Mouse (Mus musculus) gastrocnemius, adult 18-20 months (tissue): ENCODE data around the gene Fbxl8. TPM values are rescaled to one million over a fixed set of nuclear protein-coding genes. Genes with fewer than 3 reads are reported as not detected.
A peak's percentile ranks its signal among the peaks of the same experiment; 100 is the strongest.

ENCODE experiments used
- DNase-seq: peaks from one replicate; pipeline ENCODE4 v3.0.0; 2021; ENCODE audit warnings: low spot score
- total RNA-seq, 2 experiments: library from RNA; stranded (reverse); gene quantifications; 2 replicates each; pipeline ENCODE4 v1.2.3; 2021

Gene Fbxl8
- total RNA-seq, 2 experiments from 2014 or later: 0.55 to 0.71 TPM

- DNase-seq: no peak
These were observed 6.9 kb upstream of the Fbxl8 start for GRCm38 (mm10) chr8:105257318-105258114.

- DNase-seq: no peak
These were observed 5.3 kb upstream of the Fbxl8 start for GRCm38 (mm10) chr8:105258911-105259720.

- DNase-seq: peak; percentile 64
These were observed 4.6 kb upstream of the Fbxl8 start for GRCm38 (mm10) chr8:105259721-105260320.

- DNase-seq: no peak
These were observed 3.9 kb upstream of the Fbxl8 start for GRCm38 (mm10) chr8:105260371-105261099.

DNA sequence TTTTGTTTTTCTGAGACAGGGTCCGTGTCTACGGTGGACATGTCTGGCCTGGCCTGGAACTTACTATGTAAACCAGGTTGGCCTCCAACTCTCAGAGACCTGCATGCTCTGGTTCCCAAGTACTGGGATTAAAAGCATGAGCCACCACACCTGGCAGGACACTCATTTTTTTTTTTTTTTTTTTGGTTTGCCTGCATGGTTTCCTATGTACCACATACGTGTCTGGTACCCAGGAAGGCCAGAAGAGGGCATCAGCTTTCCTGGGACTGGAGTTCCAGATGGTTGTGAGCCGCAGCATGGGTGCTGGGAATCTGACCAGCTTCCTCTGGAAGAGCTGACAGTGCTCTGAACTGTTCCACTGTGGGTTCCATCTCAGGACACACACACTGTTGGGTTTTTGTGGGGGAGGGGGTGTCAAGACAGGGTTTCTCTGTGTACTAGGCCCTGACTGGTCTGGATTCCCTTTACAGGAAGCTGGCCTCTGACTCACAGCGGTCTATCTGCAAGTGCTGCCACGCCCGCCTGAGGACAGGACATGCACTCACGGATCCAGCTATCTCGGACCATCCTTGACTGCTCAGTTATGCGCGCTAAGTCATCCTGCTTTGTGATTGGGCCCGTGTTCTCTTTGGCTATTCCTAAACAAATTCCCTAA is 3.0 kb upstream of the Fbxl8 start:
- no peak for DNase-seq

DNA sequence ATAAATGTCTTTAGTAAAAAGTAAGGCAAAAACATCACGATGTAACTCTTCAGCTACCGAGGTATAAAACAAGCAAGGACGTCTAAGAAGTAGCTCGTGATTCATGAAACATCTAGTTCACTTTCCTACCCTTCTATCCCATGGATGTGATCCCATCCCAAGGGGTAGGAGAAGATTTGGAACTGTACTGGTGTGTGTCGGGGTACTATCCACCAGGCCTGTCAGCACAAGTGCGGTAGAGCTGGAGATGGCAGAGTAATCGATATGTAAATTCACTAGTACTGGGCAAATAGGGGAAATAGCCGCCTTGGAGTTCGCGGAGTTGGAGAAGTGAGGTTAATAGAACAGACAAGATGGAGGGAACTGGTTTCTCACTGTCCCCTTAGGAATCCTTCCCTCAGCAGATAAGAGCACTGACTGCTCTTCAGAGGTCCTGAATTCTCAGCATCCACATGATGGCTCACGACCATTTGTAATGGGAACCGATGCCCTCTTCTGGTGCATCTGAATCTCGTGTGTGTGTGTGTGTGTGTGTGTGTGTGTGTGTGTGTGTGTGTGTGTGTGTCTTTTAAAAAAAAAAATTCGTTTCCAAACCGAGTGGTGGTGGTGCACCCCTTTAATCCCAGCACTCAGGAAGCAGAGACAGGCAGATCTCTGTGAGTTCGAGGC is 1.1 kb upstream of the Fbxl8 start:
- DNase-seq: no peak

- DNase-seq: no peak
These were observed 680 bp downstream of the Fbxl8 start for GRCm38 (mm10) chr8:105265128-105265527.

DNA sequence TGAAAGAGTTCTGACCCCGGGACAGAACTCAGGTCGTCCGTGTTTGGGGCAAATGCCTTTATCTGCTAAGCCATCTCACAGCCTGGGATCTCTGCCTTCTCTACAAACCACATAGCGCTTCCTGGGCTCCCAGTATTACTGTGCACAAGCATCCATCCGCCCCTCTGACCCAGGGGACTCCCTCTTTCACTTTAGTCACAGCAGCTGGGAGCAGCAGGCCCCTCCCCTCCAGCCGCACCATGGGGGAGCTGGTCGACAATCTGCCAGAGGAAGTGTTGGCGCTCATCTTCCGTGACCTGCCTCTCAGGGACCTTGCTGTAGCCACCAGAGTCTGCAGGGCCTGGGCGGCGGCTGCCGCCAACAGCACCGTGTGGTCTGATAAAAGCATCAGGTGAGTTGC is 2.3 kb downstream of the Fbxl8 start:
- no peak for DNase-seq

DNA sequence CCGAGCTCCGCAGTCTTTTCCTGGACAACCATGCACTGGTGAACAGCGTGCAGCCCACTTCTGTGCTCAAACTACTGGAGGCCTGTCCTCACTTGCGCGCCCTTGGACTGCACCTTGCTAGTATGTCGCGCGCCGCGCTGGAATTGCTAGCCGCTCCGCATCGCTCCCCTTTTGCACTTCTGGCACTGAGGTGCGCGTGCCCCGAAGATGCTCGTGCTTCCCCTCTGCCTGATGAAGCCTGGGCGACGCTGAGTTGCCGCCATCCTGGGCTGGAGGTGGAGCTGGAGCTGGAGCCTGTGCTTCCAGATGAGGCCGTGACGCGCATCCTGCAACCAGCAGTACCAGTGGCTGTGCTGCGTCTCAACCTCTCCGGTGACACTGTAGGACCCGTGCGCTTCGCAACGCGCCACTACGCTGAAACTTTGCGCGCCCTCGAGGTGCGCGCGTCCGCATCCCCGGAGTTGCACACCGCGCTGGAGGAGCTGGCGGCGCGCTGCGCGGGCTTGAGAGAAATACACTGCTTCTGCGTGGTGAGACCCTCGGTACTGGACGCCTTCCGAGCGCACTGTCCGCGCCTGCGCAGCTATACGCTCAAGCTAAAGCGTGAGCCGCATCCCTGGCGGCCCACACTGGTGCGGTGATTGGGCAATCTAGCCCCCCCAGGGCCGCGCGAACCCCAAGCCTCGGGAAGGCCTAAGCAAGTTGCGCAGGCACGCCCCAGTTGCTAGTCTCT is 4.1 kb downstream of the Fbxl8 start:
- DNase-seq: no peak

DNA sequence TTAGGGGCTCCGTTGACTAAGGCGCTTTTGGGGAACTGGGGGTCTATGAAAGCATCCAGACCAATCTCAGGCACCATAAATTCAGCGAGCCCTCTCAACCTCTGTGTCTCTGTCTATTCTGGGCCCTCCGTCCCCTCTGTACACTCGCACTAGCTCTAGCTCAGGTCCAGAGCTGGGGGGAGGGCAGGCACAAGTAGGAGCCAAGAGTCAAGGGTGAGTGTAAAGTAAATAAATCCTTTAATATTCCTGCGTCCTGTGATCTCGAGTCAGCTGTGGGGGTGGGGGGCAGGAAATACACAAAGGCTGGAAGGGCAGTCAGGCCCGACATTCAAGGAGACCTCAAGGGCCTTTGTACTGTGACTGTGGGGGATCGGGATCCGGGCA is 4.6 kb downstream of the Fbxl8 start:
- no peak for DNase-seq

DNA sequence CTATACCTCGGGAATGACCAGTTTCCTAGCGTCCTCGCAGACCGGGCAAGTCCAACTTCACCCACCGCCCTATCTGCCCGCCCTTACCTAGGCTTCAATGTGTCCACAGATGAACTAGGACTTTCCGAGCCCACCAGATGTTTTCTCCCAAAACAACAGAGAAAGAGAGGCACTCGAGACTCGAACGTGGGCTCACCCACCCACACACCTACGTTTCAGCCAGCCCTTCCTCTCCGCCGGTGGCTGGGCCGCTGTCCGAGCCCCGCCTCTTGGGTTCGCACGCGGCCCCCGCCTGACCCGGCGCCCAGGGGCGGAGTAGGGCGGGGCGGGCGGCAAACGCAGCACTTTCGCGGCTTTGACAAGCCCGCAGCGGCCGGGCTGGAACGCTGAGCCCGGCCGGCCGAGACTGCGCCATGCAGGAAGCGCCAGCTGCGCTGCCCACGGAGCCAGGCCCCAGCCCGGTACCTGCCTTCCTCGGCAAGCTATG is 5.1 kb downstream of the Fbxl8 start, which contains the start of gene Hsf4:
TSS of gene Hsf4 (plus strand) at position 341 of the 487 bp plus-strand sequence.
- DNase-seq: peak; percentile 74

GRCm38 (mm10) chr8:105270101-105270915 is 5.9 kb downstream of the Fbxl8 start:
- no peak for DNase-seq

DNA sequence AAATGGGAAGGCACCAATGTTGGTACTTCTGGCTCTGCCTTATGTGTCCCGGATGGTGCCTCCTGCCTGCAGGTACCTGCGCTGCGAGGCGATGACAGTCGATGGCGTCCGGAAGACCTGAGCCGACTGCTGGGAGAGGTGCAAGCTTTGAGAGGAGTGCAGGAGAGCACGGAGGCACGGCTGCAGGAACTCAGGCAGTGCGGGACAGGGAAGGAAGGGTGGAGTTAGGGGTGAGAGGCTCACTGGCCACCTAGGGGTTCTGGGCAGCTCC is 6.4 kb downstream of the Fbxl8 start:
- DNase-seq: no peak

GRCm38 (mm10) chr8:105275387-105275786 is 10.9 kb downstream of the Fbxl8 start:
- no peak for DNase-seq

DNA sequence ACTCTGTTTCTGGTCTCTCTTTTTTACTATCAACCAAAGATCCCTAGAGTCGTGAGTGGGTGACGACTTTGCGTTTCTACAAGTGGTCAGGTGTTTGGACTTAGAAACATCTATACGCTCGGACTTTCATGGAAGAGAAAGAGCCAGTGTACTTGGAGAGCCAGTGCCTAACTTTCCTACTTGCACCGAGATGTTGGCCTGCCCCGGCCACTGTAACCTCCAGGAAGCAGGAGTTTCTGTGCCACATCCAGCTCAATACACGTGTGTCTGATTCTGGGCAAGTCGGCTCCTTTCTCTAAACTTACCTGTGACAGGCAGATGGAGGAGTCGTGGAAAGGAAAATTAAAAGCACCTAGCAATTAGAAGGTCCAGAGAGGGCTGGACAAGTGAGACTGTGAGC is 11.4 kb downstream of the Fbxl8 start, which contains the start of gene Nol3:
TSS of gene Nol3 (plus strand) at position 301 of the 400 bp plus-strand sequence.
- no peak for DNase-seq

- DNase-seq: peak; percentile 76
These were observed 12.1 kb downstream of the Fbxl8 start for GRCm38 (mm10) chr8:105276292-105277120.

- DNase-seq: peak; percentile 87
These were observed 14.5 kb downstream of the Fbxl8 start for GRCm38 (mm10) chr8:105278911-105279334.

DNA sequence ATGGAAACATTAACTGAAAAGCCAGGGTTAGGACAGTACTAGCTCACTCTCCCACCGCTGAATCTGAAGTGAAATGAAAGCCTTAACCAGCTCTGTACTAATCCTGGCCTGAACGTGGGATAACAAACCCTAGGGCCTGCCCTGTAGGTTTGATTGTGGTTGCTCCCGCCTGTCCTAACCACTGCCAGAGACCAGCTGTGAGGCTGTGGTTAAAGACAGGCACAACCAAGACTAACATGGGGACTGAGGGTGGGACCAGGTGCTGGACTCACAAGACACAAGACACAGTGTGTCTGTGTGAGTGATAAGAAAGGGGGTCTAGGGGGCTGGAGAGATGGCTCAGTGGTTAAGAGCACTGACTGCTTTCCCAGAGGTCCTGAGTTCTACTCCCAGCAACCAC is 16.1 kb downstream of the Fbxl8 start:
- no peak for DNase-seq
